Mouse (Mus musculus) heart, adult 11 months (tissue): ENCODE measurements at regions not wholly inside any gene's neighbourhood (a gene's known extent, or its start where the extent isn't known, plus 50 kb on each side); places are given as distances from the start of the nearest gene placed in this dataset.
A peak's percentile ranks its signal among the peaks of the same experiment; 100 is the strongest.

Experiments used
- DNase-seq: peaks from one replicate; pipeline ENCODE4 v3.0.0; 2022

DNA sequence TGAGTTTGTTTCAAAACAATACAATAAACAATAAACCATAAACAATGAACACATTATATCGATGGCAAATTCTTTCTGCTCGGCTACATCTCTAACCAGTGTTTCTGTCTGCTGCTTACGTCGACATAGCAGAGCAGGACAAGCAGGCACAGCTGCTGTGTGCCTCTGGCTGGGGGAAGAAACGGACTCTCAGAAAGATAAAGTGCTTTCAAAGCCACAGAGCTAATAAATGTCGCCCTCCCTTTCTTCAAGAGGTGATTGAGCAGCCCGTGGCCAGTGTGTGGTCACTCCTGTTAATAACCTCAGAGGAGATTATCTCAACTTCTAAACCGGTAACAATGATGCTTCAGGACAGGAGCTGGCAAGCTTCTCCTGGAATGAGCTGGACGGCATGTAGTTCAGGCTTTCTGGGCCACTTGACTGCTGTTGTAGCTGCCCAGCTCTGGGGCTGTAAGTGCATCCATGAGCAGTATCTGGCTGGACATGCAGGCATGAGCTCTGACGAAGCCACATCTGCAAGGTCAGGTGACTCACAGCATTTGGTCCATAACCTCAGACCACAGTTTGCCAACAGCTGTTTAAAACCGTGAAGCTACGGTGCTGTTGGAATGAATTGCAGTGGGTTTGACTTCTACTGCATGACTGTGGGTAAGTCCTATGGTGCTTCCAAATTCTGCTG is 55.6 kb downstream of the Evx1 start:
- DNase-seq = peak; percentile 91

DNA sequence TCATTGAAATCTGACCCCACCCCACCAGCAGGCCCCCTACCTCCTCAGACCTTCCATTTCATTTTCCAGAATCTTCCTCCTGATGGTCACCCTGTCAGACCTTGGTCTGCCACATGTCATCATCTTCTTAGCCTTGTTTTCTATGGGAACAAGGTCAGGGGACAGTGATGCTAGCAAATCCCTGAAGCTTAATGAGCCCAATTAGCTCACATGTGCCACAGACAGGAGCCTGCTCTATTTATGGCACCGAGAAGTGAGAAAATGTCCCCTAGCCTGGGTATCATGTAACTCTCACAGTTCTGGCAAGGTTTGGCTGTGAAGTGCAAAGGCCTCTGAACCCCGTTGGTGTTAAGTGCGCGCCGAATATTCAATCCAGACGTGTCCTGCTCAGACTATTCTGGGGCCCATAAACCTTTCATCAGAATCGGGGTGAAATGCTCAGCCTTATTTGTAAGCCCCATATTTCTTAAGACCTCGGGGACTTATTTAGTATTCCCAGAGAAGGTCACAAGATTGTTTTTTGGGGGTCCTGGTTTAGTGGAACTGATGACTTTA is 57.6 kb downstream of the Evx1 start:
- peak; percentile 57 for DNase-seq

DNA sequence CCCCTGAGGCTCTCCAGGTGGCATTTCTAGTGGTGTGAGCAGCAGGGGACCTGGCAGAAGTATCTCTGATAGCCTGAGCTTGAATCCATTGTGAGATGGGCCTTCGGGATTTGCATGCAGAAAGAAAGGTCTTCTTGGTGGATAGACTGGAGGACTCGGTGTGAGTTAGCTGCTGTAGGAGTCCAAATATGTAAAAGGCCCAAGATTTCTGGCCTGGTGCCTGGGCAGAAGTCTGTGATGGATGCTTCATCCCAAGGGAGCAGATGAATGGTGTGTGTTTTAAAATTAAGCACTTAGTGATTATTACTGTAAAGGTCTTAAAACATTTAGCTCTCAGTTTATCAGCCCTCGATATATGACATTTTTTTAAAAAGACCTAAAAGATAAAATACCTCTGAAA is 65.8 kb downstream of the Evx1 start:
- DNase-seq = peak; percentile 69

DNA sequence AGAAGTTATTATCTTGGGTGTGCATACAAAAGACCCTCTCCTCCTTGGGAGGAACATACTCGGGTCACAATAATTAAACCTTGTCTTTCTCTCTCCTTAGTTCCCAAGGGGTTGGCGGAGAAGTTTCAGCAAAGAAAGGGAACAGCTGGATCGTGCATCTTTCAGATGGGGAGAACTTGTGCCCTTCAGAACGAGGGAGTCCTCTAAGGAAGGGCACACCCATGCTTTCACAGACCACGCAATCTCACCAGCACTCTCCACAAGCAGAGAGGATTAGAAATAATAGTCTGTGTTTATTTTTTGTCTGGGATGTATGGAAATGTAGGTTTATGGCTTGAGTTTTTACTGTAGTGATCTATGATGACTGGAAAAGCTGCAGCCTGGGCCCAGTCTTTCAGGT is 66.3 kb downstream of the Evx1 start:
- peak; percentile 24 for DNase-seq

DNA sequence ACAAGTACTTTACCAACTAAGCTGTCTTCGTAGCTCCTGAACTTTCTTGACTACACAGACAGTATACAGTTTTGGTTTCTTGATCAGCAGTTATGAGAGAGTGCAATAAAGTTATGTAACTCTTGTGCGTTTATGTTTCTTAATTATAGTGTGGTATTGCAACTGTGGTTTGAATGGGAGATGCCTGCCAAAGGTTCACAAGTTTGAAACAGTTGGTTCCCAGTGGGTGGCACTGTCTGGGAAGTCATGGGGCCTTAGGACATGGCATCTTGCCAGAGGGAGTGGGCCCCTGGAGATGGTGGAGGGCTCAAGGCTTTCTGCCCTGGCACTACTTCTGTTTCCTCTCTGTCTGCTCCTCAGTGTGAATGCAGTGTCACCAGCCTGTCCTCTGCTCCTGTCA is 71.7 kb downstream of the Evx1 start:
- DNase-seq = no peak

DNA sequence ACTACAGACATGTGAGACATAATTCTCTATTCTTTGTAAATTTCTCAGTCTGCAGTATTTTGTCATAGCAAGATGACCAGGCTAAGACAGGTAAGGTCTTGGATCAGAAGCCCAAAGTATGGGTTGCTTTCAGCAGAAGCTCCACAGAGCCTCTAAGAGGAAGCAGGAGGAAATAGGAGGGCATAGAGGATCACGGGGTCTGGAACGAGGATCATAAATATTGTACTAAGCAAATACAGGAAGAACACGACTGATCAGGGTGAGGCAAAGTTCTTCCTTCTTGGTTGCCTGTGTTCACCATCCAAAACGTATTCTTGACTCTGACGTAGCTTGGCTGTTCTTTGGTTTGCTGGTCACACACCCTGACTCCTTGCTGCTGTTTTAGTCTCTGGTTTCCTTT is 88.1 kb downstream of the Evx1 start:
- DNase-seq = peak; percentile 55

DNA sequence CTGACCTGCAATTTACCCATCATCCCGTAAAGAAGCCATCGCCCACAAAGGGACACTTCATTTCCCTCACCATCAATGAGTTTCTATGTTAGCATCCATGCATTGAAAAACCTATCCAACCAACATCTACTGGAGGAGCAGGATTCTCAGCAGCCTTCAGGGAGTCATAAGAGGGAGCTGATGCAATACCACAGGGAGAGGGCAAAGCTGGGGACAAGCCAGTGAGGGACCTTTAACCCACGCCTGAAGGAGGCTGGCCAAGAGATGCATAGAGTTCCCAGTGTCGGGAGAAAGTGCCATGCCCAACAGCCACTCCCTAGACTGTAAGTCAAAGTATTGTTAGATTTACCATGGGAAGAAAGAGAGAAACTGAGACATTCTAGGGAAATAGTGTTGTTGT is 96.7 kb downstream of the Evx1 start:
- peak; percentile 82 for DNase-seq

DNA sequence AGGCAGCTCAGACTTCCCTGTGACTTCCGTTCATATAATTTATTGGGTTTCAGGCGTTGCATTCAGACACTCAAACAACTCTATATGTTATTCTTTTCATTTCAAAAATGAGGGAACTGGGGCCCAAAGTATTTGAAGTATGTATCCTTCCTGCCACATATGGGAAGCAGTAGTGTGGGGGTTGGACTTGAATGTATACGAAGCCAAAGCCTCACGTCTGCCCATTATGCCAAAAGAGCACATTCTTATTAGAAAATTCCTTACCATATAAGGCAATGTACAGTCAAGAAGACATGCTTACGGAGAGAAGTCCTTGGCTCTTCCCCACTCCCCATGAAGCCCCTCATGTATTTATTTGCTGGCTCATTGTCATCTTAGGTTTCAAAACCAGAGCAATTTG is 97.4 kb downstream of the Evx1 start:
- no peak for DNase-seq

DNA sequence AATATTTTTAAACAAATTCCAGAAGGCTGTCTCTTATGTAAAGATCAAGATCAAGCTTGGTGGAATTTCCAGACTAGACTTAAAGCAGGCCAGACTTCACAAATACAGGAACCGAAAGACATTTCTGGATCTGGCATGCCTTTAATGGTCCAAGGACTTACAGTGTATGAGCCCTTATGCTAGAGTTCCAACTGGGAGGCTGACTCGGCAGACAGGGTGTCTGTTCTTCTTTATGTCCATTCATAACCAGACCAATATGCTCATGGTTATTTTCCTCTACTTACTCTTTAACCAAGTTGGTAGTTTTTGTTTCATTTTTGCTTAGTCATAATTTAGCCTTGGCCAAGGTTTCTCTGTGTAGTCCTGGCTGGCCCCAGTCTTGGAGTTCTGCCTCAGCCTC is 98.0 kb downstream of the Evx1 start:
- peak; percentile 91 for DNase-seq

DNA sequence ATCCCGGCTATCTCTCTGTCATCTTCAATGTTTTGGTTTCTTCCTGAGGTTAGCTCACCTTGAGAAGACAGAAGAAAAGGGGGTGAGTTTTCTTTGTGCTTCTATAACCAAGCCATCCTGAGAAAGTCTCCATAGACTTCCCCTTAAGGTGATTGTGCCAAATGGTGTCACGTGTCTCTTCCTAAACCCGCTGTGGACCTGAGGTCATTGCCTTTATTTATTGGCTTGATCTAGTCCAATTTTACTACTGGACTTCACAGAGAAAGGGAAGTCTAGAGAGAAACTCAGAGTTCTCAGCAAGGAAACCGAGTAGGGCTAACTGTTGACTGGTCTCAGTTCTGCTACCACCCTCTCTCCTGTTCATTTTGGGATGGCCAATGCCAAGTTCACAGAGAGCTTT is 100.3 kb downstream of the Evx1 start:
- DNase-seq = peak; percentile 56

DNA sequence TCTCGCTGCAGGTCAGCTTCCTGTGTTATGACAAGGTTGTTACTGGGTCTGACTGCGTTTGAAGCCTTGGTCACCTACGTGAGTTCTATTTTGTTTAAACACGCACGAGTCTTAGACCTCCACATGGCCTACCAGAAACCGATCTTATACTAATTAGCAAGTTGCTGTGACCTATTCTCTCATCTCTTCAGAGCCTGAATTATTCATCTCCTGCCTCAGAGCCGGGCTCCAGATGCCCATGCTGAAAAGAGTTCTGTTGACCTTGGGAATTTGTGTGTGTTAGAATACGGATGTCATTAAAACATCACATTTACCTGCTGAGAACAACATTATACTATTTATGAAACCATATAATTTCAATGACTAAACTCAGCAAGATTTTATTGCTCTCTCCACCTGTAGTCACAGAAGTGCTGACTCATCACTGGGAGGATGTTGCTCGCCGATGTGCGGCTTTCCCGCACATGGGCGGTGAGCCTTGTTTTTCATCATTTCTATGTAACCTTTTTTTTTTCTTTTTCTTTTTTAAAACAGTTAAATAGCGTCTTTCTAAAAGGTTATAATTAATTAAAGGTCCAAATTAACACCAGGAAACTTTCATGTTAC is 102.1 kb downstream of the Evx1 start:
- peak; percentile 64 for DNase-seq

DNA sequence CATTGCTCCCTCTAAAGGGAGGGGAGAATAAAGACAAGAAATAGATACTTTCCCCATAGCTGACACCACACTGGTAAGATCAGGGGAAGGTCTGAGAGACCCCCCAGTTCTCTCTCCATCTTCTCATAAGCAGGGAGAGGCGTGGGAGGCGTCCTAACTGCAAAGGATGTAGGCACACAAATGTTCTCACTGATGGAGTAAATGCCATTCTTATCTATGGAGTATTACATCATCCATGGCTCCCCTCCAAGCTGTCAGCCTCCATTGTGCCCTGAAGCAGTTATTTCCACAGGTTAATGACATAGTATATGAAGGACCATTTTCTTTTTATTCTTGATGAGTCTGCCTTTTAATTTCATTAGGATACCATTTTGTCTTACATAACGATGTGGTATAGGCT is 103.2 kb downstream of the Evx1 start:
- peak; percentile 53 for DNase-seq

DNA sequence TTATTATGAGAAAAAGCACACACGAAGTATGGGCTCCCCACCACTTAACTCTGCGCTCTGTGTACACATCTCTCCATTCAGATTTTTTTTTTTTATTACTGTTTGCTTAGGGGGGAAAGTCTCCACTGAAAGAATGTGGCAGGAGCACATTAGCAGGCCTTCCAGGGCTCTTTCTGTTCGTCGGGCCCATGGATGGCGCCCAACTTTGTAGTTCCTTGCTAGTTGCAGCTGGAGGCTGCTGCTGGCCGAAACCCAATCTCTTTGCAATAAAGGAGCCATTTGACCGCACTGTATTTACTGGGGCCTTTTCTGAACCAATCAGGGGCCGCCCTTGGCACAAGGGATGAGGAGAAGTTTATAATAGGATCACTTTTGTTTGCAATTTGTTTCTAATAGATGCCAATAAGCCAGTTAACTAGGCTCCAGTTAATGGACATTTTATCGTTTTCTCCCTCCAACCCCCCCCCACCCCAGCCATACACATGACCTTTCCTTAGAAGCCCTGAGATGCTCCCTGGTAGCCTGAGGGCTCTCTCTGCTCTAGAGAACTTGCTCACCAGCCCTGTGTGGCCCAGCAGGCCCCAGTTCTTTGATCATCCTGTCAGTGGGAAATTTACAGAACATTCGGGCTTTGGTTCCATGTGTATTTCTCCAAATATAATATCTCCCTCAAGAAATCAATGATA is 104.3 kb downstream of the Evx1 start:
- DNase-seq = peak; percentile 93

DNA sequence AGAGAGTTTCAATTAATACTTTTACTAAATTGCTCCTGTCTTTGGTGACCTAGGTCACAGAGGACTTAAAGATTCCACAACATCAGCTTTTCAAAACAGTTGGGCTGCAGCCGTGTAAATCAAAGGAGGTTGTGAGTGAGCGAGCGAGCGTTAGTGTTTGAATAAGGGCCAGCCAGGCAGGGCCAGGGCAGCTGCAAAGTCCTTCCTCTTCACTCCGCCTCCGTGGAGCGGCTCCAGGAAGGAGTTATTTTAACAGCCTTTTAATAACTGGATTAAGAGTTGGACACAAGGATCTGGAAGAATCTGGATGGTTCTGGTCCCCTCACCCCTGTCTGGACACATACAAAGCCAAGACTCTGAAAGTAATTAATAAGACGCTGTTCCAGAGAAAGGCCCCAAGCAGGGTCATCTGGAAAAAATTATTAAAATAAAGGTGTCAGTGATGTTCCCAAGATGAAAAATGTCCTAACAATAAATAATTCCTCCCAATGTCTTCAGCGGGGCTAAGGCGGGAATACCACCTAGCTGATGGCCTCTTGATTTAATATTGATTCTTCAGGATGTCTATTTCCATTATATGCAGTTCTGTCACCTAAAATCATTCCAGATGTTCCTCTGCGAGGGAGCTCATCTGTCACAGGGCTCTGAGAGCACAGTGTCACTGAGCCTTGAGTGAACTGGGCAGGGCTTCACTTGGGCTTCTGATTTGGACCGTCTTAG is 105.3 kb downstream of the Evx1 start:
- DNase-seq = peak; percentile 93

DNA sequence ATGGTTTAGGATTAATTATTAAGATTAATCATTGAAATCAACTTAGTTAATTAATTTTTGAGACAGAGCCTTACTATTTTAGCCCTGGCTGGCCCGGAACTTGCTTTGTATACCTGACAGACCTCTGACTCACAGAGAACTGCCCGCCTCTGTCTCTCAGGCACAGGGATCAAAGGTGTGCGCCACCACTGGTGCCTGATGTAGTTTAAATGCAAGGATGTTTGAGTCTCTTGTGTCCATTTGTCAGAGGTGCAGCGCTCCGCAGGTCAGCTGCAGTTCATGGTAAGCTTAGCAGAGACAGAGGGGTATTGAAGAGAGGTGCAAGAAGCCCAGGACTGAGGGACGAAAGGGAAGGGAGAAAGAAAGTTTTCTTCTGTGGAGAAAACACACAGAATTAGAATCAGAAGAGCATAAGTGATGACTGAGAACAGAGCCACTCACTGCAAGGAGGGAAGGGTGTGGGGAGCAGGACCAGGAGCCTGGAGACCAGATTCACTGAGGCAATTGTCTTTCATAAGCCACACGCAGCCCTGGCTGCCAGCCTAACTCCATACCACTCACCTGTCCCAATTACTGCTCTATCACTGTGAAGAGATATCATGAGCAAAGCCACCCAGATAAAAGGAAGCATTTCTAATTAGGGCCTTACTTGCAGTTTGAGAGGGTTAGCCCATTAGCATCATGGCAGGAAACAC is 107.1 kb downstream of the Evx1 start:
- DNase-seq = peak; percentile 80

DNA sequence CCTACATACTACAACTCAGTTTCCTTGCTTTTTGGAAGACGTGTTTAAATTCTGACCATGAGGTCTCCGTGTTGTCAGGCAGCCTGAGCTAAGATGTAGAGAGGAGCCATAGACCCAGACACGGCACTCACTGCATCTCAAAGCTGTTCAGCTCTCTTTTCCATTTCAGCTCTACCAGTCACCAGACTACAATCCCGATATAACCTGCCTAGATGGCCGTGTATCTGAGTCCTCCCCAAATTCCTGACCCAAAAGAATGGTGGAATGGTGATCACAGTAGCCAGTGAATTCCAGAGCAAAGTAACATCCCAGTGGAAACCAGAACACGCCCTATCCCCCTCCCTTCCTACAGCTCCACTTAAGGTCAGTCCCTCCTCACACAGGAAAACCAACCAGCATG is 108.5 kb downstream of the Evx1 start:
- DNase-seq = peak; percentile 74

DNA sequence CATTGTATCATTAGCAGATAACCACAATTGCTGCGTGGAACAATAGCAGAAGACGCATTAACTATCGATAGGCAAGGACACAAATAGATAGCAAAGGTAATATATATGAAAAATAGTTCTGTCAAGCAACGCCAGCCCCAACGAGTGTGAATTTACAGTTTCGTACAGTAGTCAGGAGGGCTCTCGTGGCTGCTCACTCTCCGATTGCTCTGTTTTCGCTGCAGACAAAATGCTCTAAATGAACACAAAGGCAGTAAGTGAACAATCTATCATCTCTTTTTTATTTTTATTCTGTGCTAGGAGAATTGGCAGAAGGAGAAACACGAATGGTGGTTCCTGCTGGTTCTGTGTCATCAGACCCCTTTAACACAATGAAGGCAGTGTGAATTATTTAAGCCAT is 109.4 kb downstream of the Evx1 start:
- DNase-seq = peak; percentile 73

DNA sequence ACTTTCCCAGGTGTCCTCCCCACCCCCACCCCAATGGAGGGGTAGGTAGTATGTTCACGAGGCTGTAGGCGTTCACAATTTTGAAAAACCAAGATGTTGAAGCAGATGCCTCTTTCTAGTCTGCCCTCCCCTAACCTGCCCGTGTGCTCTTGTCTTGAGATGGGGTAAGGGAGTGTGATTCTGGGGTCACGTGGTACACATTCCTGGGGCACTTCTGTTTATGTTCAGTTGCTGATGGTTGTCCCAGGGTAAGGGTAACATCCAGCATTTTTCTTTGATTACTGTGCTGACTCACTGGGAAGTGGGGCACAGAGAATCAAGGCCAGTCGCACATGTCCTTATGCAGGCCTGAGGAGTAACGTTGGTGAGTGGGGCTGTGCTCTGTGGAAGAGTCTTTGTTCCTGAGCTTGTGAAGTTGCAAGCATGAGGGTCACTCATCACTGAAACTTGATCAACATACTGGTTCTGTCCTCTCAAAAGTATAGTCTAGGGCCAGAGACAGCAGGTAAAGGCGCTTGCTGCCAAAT is 110.3 kb downstream of the Evx1 start:
- peak; percentile 51 for DNase-seq

DNA sequence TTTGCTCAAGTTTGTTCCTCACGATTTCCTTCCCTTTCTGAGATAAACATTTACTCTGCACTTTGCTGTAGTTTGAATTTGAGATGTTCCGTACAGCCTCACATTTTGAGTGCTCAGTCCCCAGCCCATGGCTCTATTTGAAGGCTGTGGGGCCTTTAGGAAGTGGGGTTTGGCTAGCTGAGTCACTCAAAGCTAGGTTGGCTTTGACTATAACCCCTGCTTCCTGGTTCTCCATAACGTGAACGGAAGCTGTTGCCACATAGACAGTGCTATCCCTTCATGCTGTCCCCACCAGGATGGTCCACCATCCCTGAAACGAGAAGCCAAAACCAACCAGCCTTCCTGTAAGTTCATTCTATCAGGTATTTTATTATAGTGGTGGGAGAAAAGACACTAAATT is 111.1 kb downstream of the Evx1 start:
- DNase-seq = peak; percentile 87

DNA sequence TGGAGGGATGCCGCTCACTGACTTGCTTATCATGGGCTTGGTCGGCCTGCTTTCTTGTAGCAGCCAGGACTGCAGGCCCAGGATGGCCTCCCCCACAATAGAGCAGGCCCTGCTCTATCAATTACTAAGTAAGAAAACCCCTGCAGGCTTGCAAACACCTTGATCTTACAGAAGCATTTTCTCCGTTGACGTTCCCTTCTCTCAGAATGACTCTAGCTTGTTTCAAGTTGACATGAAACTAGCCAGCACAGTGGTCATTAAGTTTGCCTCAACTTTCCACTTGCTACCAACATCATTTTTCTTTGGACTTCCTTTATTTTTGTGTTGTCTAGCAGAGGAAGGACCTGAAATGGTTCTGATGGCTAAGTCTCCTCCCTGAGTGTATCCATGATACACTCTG is 111.8 kb downstream of the Evx1 start:
- peak; percentile 41 for DNase-seq

DNA sequence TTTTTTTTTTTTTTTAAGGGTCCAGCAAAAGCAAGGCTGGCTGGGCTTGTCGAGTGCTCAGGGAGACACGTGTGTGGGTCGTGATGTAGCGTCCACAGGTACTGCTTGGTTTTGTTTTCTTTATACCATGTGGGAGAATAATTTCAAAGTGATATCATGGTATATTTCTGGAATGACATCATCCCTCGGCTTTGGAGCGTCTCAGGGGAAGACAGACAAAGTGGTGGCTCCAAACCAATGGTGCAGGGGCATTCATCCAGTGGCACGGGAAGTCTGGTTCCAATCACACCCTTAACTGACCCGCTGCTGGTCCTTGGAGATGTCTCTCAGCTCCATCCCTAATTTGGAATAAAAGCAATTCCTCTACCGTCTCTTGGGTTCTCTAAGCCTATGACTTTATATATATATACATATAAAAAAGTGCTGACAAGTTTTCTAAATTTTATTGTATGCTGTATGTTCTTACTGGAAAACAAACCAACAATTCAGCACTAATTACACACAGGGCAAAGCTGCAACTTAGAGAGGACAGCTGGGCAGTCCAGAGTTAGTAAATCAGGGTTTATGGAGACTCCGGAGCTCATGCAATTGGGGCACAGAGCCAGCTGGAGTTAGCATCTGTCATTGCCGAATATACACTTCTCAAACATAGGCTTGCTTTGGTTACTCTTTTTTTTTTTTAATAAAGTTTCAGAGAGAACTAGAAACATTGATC is 115.3 kb downstream of the Evx1 start:
- DNase-seq = peak; percentile 81

DNA sequence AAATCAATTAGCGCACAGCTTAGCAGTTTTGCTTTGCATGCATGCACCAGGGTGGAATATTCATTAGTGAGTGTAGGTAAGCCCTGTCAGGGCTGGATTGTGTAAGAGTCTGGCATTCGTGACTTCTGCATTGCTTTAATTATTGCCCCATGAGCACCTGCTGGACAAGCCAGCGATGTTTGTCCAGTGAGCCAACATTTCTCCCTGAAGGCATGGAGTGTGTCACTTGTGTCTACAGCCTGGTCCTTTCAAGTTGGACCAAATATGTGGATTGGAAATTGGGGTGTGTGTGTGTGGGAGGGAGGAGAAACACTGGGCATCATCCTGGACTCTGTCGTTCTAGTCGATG is 115.9 kb downstream of the Evx1 start:
- DNase-seq = peak; percentile 80
